Mouse (Mus musculus): ENCODE measurements around the gene H1fx.
"Not testable (repeated sequence)": the region's sequence is repeated elsewhere in the genome, so short reads cannot be mapped to it uniquely, and the experiment has no call there.

H1fx gene

GRCm38 (mm10) chr6:87981030-87981485 lies 379 bp downstream of the H1fx start:
- no peak for DNase-seq (ENCODE audit: low read depth, low spot score)

- no peak for DNase-seq (ENCODE audit: low read depth, low spot score)
Measured at GRCm38 (mm10) chr6:87980374-87981029, 935 bp downstream of the H1fx start.

GRCm38 (mm10) chr6:87979728-87980127 lies 1.7 kb downstream of the H1fx start:
- DNase-seq (ENCODE audit: low read depth, low spot score), result no peak

GRCm38 (mm10) chr6:87970041-87970440 lies 11.4 kb downstream of the H1fx start:
- no peak for DNase-seq (ENCODE audit: low read depth, low spot score)

- DNase-seq (ENCODE audit: low read depth, low spot score), result not testable (repeated sequence)
Measured at GRCm38 (mm10) chr6:87962457-87962856, 19.0 kb downstream of the H1fx start.

GRCm38 (mm10) chr6:87942179-87942578 lies 39.3 kb downstream of the H1fx start:
- DNase-seq (ENCODE audit: low read depth, low spot score), result no peak

GRCm38 (mm10) chr6:87938941-87939340 lies 42.5 kb downstream of the H1fx start:
- DNase-seq (ENCODE audit: low read depth, low spot score), result no peak

- DNase-seq (ENCODE audit: low read depth, low spot score), result no peak
Measured at GRCm38 (mm10) chr6:87937178-87937788, 44.2 kb downstream of the H1fx start.

- DNase-seq (ENCODE audit: low read depth, low spot score), result no peak
Measured at GRCm38 (mm10) chr6:87935037-87935436, 46.4 kb downstream of the H1fx start.
